Mouse (Mus musculus) CH12.LX (cell line): ENCODE measurements around the gene Dusp9. TPM values are rescaled to one million over a fixed set of nuclear protein-coding genes. Genes with fewer than 3 reads are reported as not detected.

ENCODE experiments used
- DNase-seq: peaks from one replicate; pipeline ENCODE4 v3.0.0-alpha.2; 2013; ENCODE audit errors: extremely low read depth
- H3K27ac ChIP-seq: 2 replicates; pipeline ENCODE4 v1.5.1; 2012; ENCODE audit warnings: low read depth, mild to moderate bottlenecking, control low read depth, moderate library complexity; ENCODE audit not compliant: insufficient read depth
- H3K27me3 ChIP-seq: replicated peaks from 2 replicates; pipeline ENCODE3; 2012; ENCODE audit warnings: inconsistent platforms
- H3K36me3 ChIP-seq, 2 experiments: replicated peaks in 1 of 2; 2 replicates each; pipeline versions ENCODE3 to v1.6.1; 2012; ENCODE audit warnings: inconsistent platforms in 1 of 2, low read length in 1 of 2, mild to moderate bottlenecking in 1 of 2, mixed read lengths in 1 of 2, moderate library complexity in 1 of 2; ENCODE audit not compliant: control insufficient read depth in 1 of 2, insufficient read depth in 1 of 2
- H3K4me1 ChIP-seq, 2 experiments: 2 replicates each; pipeline ENCODE4 v1.6.1; 2012; ENCODE audit warnings: inconsistent platforms in 1 of 2, moderate library complexity in 1 of 2; ENCODE audit not compliant: insufficient read depth in 2 of 2, control insufficient read depth in 1 of 2
- H3K4me2 ChIP-seq: 2 replicates; pipeline ENCODE4 v1.6.1; 2012; ENCODE audit warnings: low read depth, mild to moderate bottlenecking, control low read depth; ENCODE audit not compliant: poor library complexity, insufficient read depth, severe bottlenecking
- H3K4me3 ChIP-seq, 3 experiments: fragments of 150-350 bp in 1 of 3; sonication (generic) in 1 of 3; replicated peaks in 1 of 3; 2 replicates each; pipeline versions ENCODE3 to v1.5.1; 2011 to 2012; ENCODE audit warnings: low read depth in 2 of 3, low read length in 2 of 3, mild to moderate bottlenecking in 2 of 3, moderate library complexity in 2 of 3, control low read depth in 1 of 3, improper control_type of control experiment in 1 of 3, inconsistent platforms in 1 of 3, mixed read lengths in 1 of 3; ENCODE audit not compliant: poor library complexity in 1 of 3
- H3K79me2 ChIP-seq: replicated peaks from 2 replicates; pipeline ENCODE4 v1.6.1; 2012; ENCODE audit warnings: mild to moderate bottlenecking, moderate library complexity; ENCODE audit not compliant: control insufficient read depth, poor library complexity, insufficient read depth, severe bottlenecking; ENCODE audit errors: extremely low read depth
- H3K9ac ChIP-seq: 2 replicates; pipeline ENCODE4 v1.6.1; 2012; ENCODE audit warnings: low read depth, mild to moderate bottlenecking, control low read depth, moderate library complexity; ENCODE audit not compliant: insufficient read depth
- H3K9me3 ChIP-seq: replicated peaks from 2 replicates; pipeline ENCODE3; 2012; ENCODE audit warnings: low read length, inconsistent platforms, mixed read lengths
- BHLHE40 ChIP-seq: IDR thresholded peaks from 2 replicates; pipeline ENCODE4 v1.6.1; 2011; ENCODE audit warnings: mild to moderate bottlenecking, low read depth, low read length, improper control_type of control experiment
- EP300 ChIP-seq: IDR thresholded peaks from 2 replicates; pipeline ENCODE4 v1.6.1; 2011; ENCODE audit warnings: low read length, improper control_type of control experiment
- IRF4 ChIP-seq: IDR thresholded peaks from 2 replicates; pipeline ENCODE4 v1.6.1; 2014; ENCODE audit warnings: low read depth, mild to moderate bottlenecking, inconsistent platforms, low read length, improper control_type of control experiment
- JUND ChIP-seq: conservative IDR thresholded peaks from 2 replicates; pipeline ENCODE4 v1.6.1; 2011; ENCODE audit warnings: low read depth, low read length, improper control_type of control experiment
- KAT2A ChIP-seq: IDR thresholded peaks from 2 replicates; pipeline ENCODE4 v1.6.1; 2012; ENCODE audit warnings: low read length, improper control_type of control experiment, inconsistent platforms; ENCODE audit not compliant: insufficient replicate concordance
- MAX ChIP-seq: IDR thresholded peaks from 2 replicates; pipeline ENCODE4 v1.6.1; 2011; ENCODE audit warnings: low read length, improper control_type of control experiment
- MAZ ChIP-seq: IDR thresholded peaks from 2 replicates; pipeline ENCODE4 v1.6.1; 2012; ENCODE audit warnings: low read depth, mild to moderate bottlenecking, inconsistent platforms, low read length, improper control_type of control experiment, moderate library complexity
- MEF2A ChIP-seq: IDR thresholded peaks from 2 replicates; pipeline ENCODE4 v1.6.1; 2014; ENCODE audit warnings: low read depth, mild to moderate bottlenecking, inconsistent platforms, low read length, improper control_type of control experiment, borderline replicate concordance
- MXI1 ChIP-seq: IDR thresholded peaks from 2 replicates; pipeline ENCODE4 v1.6.1; 2011; ENCODE audit warnings: mild to moderate bottlenecking, low read depth, low read length, improper control_type of control experiment
- PAX5 ChIP-seq: IDR thresholded peaks from 2 replicates; pipeline ENCODE4 v1.6.1; 2012; ENCODE audit warnings: low read length, inconsistent platforms, mixed read lengths
- POLR2A ChIP-seq: IDR thresholded peaks from 2 replicates; pipeline ENCODE4 v1.6.1; 2011; ENCODE audit warnings: low read depth, mild to moderate bottlenecking, improper control_type of control experiment, low read length
- SMC3 ChIP-seq: IDR thresholded peaks from 2 replicates; pipeline ENCODE4 v1.6.1; 2011; ENCODE audit warnings: low read depth, low read length, improper control_type of control experiment
- TCF12 ChIP-seq: IDR thresholded peaks from 2 replicates; pipeline ENCODE4 v1.6.1; 2014; ENCODE audit warnings: low read depth, mild to moderate bottlenecking, inconsistent platforms, low read length, improper control_type of control experiment
- USF2 ChIP-seq: conservative IDR thresholded peaks from 2 replicates; pipeline ENCODE4 v1.6.1; 2011; ENCODE audit warnings: low read depth, low read length, improper control_type of control experiment
- ZNF384 ChIP-seq: IDR thresholded peaks from 2 replicates; pipeline ENCODE4 v1.6.1; 2012; ENCODE audit warnings: low read depth, low read length, improper control_type of control experiment, inconsistent platforms
- dilution Hi-C: fragments of 300-500 bp; cut with MboI; formaldehyde crosslinking; loops from 2 replicates; pipeline ENCODE4 v1.14.3; 2020; ENCODE audit warnings: low sequenced_read_pairs; ENCODE audit not compliant: extremely low pct_unique_long_range_greater_than_20kb, extremely low pct_ligation_motif_present
- in situ Hi-C: fragments of 300-500 bp; cut with MboI; formaldehyde crosslinking; loops from 3 replicates; pipeline ENCODE4 v1.14.3; 2019; ENCODE audit warnings: low sequenced_read_pairs, low pct_ligation_motif_present, low pct_unique_long_range_greater_than_20kb, mixed read lengths
- polyA plus RNA-seq: library from polyadenylated mRNA; unstranded; fragments of >175 nt; gene quantifications from 2 replicates; pipeline ENCODE4 v1.2.1, GENCODE M21; 2012; ENCODE audit warnings: low read depth; ENCODE audit not compliant: insufficient read length
- total RNA-seq, 2 experiments: library from RNA; depleted of rRNA; stranded (reverse); fragments of 300-350 nt in 1 of 2; fragments of >200 nt in 1 of 2; gene quantifications; 2 replicates each; pipeline ENCODE4 v1.2.3; 2012 to 2014

Gene Dusp9
- total and polyA plus RNA-seq, 3 experiments, result 0.09 to 0.47 (median 0.17) TPM

- Histone ChIP-seq H3K4me3 (no peak overlapping the region), H3K4me1 (peaks cover 0 to 20% of the 10 kb centered on the region in 2 experiments; a peak in 2 of 4 replicates), H3K9me3 (no peaks in the 10 kb centered on the region), H3K27me3 (no peaks in the 10 kb centered on the region), H3K4me2 (no peak overlapping the region), H3K36me3 (no peaks in the 10 kb centered on the region), H3K9ac (no peak overlapping the region), H3K27ac (no peak overlapping the region), H3K79me2 (no peaks in the 10 kb centered on the region)
- no peak for DNase-seq
- dilution Hi-C loops (no loop called here), in situ Hi-C loops (no loop called here)
- TF ChIP-seq JUND, result no peak
- no peak for TF ChIP-seq POLR2A
- no peak for TF ChIP-seq TCF12
- no peak for TF ChIP-seq KAT2A
- no peak for TF ChIP-seq MEF2A
- TF ChIP-seq SMC3, result no peak
- no peak for TF ChIP-seq PAX5
- no peak for TF ChIP-seq IRF4
- no peak for TF ChIP-seq BHLHE40
- no peak for TF ChIP-seq MAX
- no peak for TF ChIP-seq MXI1
- TF ChIP-seq EP300, result no peak
Measured at GRCm38 (mm10) chrX:73595297-73595938, 43.8 kb upstream of the Dusp9 start.

- Histone ChIP-seq H3K27me3 (no peaks in the 10 kb centered on the region), H3K4me3 (no peak overlapping the region), H3K9me3 (no peaks in the 10 kb centered on the region), H3K9ac (no peak overlapping the region), H3K79me2 (no peaks in the 10 kb centered on the region), H3K36me3 (no peaks in the 10 kb centered on the region), H3K27ac (no peak overlapping the region), H3K4me2 (no peak overlapping the region), H3K4me1 (peaks cover 0 to 7% of the 10 kb centered on the region in 2 experiments; a peak in 1 of 4 replicates)
- DNase-seq, result peak; percentile 32
- in situ Hi-C loops, result no loop called here
- TF ChIP-seq PAX5 (no peak), POLR2A (no peak), ZNF384 (peak; percentile 85), EP300 (peak; percentile 78), IRF4 (peak; percentile 79), MAZ (no peak), SMC3 (no peak), USF2 (no peak)
- dilution Hi-C loops, result no loop called here
Measured at GRCm38 (mm10) chrX:73601456-73601855, 37.8 kb upstream of the Dusp9 start.
